Comparison of ENCODE assay signal across 12 mouse cellular contexts in the genomic region with DNA sequence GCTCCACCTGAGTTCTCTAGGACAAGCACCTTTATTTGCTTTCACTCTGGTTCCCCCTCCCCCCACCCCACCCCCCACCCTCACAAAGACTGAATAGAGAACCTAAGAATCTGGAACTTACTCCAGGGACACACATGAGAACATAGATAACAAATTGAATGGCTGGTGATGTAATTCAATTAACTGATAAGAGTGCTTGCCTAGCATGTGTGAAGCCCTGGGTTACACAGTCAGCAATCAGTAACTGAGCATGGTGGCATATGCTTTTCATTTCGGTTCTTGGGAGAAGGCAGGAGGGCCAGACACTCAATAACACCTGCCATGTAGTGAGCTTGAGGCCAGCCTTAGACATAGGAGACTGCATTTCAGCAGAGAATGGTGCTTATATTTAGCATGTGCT. TPM values are rescaled to one million over a fixed set of nuclear protein-coding genes. Genes with fewer than 3 reads are reported as not detected.
A peak's percentile ranks its signal among the peaks of the same experiment; 100 is the strongest.
DNase-seq lines count a peak whose midpoint lies in the region; ATAC-seq lines count a peak whose summit lies in the region.
"Had no signal": no experiment of that assay in that cellular context is flagged by ENCODE, and none has a peak within 500 bp of the region (broad histone marks: within the 10 kb centered on the region; RNA-seq: fewer than 3 reads in every experiment).

No protein-coding gene starts in this region.

- H3K4me2 ChIP-seq in kidney, embryonic 16.5 days (replicated peaks; ENCODE audit: low read depth, low read length): peak overlapping the region; percentile 76; the same call in 1 of the 2 replicates
- H3K4me2 ChIP-seq in hindbrain, embryonic 15.5 days: no peak overlapping the region

- H3K27me3 ChIP-seq in kidney, embryonic 16.5 days (ENCODE audit: insufficient read depth, low read length): no peaks in the 10 kb centered on the region
- no peaks in the 10 kb centered on the region for H3K27me3 ChIP-seq in hindbrain, embryonic 15.5 days

- no peak for ATAC-seq in kidney, embryonic 16.5 days (ENCODE audit: low FRiP score, low TSS enrichment)
- ATAC-seq in hindbrain, embryonic 15.5 days (ENCODE audit: low FRiP score, low read depth): no peak
- peak; percentile 12; the same call in 1 of the 2 replicates for ATAC-seq in megakaryocyte progenitor cell, adult 5-6 weeks (replicated peaks; ENCODE audit: poor library complexity)

- H3K36me3 ChIP-seq in kidney, embryonic 16.5 days (ENCODE audit: insufficient read depth, low read length): no peaks in the 10 kb centered on the region
- no peaks in the 10 kb centered on the region; the same call in 1 of the 2 replicates for H3K36me3 ChIP-seq in hindbrain, embryonic 15.5 days

- WGBS in kidney, embryonic 16.5 days: 64% methylated on average over 1 of the region's 1 CpGs
- 75% methylated on average over 1 of the region's 1 CpGs for WGBS in hindbrain, embryonic 15.5 days

- peak overlapping the region; percentile 92; the same call in 1 of the 2 replicates for H3K27ac ChIP-seq in kidney, embryonic 16.5 days (ENCODE audit: low read length)
- H3K27ac ChIP-seq in hindbrain, embryonic 15.5 days (replicated peaks): no peak overlapping the region

- peak; percentile 3 for DNase-seq in embryo, embryonic 10.5 days (ENCODE audit: low spot score)
- no peak for DNase-seq in embryo, embryonic 10 days (ENCODE audit: low spot score)
- no peak for DNase-seq in kidney, postnatal 4 days
- no peak for DNase-seq in yolk sac, embryonic 10.5 days (ENCODE audit: low spot score)
- no peak for DNase-seq in right cerebral cortex, postnatal 36 days (ENCODE audit: low spot score in 2 of 2)
- DNase-seq: cerebellum, adult 2 months; gastrocnemius, adult 2 months; kidney, postnatal 25 days had no signal

- H3K4me3 ChIP-seq in kidney, embryonic 16.5 days (ENCODE audit: low read length): no peak overlapping the region
- 0 out of 2 replicates have a peak overlapping the region, but pooled peaks have one; percentile 70 for H3K4me3 ChIP-seq in hindbrain, embryonic 15.5 days

- no peaks in the 10 kb centered on the region for H3K9me3 ChIP-seq in kidney, embryonic 16.5 days (ENCODE audit: low read length)
- no peaks in the 10 kb centered on the region for H3K9me3 ChIP-seq in hindbrain, embryonic 15.5 days

- peaks cover 13% of the 10 kb centered on the region for H3K4me1 ChIP-seq in kidney, embryonic 16.5 days (ENCODE audit: insufficient read depth, low read length)
- H3K4me1 ChIP-seq in hindbrain, embryonic 15.5 days (replicated peaks): peaks cover 16% of the 10 kb centered on the region

- H3K9ac ChIP-seq in kidney, embryonic 16.5 days (replicated peaks; ENCODE audit: low read length): no peak overlapping the region
- H3K9ac ChIP-seq in hindbrain, embryonic 15.5 days: no peak overlapping the region

RNA-seq across cellular contexts. Expression of gene Tfb1m, which starts 1.3 kb away (rescaled TPM):
- polyA plus RNA-seq in kidney, embryonic 16.5 days (2015; fragmentation: Nextera tagmentation; extraction: Ambion mirVana): 15.2 and 16.0 TPM in 2 replicates
- 13.8 and 14.6 TPM in 2 replicates for polyA plus RNA-seq in hindbrain, embryonic 15.5 days (2015; fragmentation: Nextera tagmentation; extraction: Ambion mirVana)
- total RNA-seq in megakaryocyte progenitor cell, adult 5-6 weeks (2015): 23.5 and 24.0 TPM in 2 replicates
- total RNA-seq in megakaryocyte progenitor cell, adult 5-6 weeks (2017): 12.1 and 15.1 TPM in 2 replicates

RNA-seq across cellular contexts. Expression of gene Cldn20, which starts 23.9 kb away (rescaled TPM):
- not detected in 2 replicates for polyA plus RNA-seq in kidney, embryonic 16.5 days (2015; fragmentation: Nextera tagmentation; extraction: Ambion mirVana)
- polyA plus RNA-seq in hindbrain, embryonic 15.5 days (2015; fragmentation: Nextera tagmentation; extraction: Ambion mirVana): 0.40 TPM in 1 of 2 replicates, not detected in the other
- total RNA-seq in megakaryocyte progenitor cell, adult 5-6 weeks (2015): 2.0 TPM in 1 of 2 replicates, not detected in the other
- total RNA-seq in megakaryocyte progenitor cell, adult 5-6 weeks (2017): 0.29 and 0.74 TPM in 2 replicates
- total RNA-seq: gastrocnemius, adult 2 months had no signal
- polyA plus RNA-seq: neural tube, embryonic 14.5 days had no signal
